Mouse (Mus musculus) heart, postnatal 25 days (tissue): ENCODE data around the gene Asic2. TPM values are rescaled to one million over a fixed set of nuclear protein-coding genes. Genes with fewer than 3 reads are reported as not detected.

Experiments
- DNase-seq: peaks from one replicate; pipeline ENCODE4 v3.0.0; 2022; ENCODE audit warnings: low spot score
- intact Hi-C: fragments of 180-260 bp; cut with DNase I; formaldehyde crosslinking; loops from one replicate; pipeline ENCODE4 v1.15.1; 2025
- total RNA-seq, 2 experiments: library from RNA; stranded (reverse); gene quantifications; 2 replicates each; pipeline ENCODE4 v1.2.3; 2021

Gene Asic2
- total RNA-seq, 2 experiments from 2014 or later: not detected

DNA sequence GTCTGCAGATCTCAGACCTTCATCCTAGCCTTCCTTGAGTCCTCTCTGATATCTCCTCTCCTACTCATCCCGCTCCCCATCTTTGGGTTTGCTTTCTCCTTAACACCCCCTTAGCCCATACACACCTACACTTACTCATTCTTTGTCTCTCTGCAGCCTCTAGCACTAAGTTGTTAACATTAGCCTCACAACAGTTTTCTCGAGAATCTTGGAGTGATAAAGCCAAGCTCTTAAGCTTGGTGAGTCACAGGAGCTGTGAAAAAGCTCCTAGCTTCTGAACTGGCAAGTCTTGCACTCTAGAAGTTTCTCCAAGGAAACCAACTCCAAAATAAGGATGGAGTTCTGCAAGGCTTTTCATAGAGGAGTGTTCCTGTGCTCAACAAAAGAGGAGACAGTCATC is 803.4 kb downstream of the Asic2 start:
- DNase-seq: no peak
- intact Hi-C loops: no loop called here

DNA sequence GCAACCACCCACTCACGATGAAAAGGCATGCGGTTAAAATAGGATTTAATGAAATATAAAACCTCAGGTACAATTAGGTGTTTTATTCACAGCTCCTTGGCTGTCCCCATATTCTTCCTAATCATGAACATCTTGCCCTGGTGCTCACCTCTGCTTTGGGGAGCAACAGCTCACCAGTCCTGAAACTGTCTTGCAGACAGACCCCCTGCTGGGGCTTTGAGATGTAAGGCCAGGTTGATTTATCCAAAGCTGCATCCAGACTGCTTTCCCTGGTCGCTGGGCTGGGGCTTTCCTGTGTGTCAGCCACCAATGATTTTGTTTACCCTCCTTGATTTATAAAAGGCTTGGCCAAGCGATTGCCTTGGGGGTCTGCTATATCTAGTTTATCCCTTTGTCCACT is 805.2 kb downstream of the Asic2 start:
- intact Hi-C loops: no loop called here
- DNase-seq: no peak

- DNase-seq: no peak
- intact Hi-C loops: no loop called here
Measured at GRCm38 (mm10) chr11:81153841-81154240, 814.4 kb downstream of the Asic2 start.

DNA sequence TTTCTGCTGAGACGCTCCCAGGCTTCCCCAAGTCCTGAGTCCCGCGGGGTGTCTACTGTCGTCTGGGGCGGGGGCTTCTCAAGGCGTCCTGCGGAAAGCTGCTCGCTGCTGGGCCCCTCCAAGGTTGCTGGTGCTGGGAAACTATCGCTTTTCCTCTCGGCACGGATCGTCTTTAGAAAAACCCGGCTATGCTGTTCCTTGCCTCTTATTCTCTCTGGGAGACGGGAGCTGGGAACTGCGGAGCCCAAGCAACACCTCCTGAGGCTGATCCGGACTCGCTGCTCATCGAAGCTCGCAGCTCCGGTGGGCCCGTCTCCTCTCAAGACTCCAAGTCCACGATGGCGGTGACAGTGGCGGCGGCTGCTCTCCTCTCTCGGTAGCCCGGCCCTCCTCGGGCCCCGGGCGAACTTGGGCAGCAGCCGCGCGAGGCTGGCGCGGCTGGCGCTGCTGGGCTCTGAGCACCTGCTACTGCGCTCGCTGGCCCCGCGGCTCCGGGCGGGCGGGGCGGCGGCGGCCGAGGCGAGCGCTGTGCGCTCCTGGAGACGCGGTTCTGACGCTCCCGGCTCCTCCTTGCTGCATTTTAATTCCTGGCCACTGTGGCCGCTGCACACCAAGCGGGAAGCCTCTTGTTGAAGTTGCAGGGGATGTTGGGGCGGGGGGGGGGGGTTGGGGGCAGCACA is 815.0 kb downstream of the Asic2 start:
- intact Hi-C loops: no loop called here
- no peak for DNase-seq

GRCm38 (mm10) chr11:81152460-81153160 is 815.6 kb downstream of the Asic2 start:
- no peak for DNase-seq
- intact Hi-C loops: no loop called here

- DNase-seq: no peak
- intact Hi-C loops: no loop called here
Measured at GRCm38 (mm10) chr11:81152021-81152385, 816.3 kb downstream of the Asic2 start.

DNA sequence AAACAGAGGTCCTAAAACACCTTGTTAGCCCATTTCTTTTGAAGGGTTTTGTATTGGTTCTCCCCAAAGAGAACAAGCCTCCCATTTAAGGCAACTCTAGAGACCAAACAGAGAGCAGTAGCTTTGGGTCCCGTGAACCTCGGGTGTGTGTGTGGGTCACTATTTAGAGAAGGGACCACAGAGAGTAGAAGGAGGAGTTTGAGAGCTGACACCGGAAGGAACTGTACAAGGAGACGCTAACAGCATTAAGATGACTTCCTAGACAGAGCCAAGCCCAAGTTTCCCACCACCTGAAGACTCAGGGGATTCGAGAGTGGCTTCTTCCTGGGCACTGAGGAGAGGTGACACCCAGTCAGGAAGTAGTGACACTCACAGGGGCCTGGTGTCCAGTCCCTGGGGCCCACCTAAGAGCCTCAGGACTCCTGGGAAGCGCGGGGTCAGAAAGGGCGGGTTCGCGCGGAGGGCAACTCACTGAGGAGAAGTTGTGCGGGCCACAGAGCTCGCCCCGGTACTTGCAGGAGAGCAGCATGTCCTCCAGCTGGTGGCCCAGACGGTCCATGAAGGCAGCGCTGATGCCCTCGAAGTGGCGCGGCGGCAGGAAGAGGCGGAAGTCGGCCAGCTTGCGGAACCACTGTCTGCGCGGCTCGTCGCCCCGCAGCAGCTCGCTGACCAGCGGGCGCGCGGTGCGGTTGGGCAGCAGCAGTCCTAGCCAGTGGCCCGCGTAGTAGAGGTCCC is 816.8 kb downstream of the Asic2 start:
- no peak for DNase-seq
- intact Hi-C loops: no loop called here

DNA sequence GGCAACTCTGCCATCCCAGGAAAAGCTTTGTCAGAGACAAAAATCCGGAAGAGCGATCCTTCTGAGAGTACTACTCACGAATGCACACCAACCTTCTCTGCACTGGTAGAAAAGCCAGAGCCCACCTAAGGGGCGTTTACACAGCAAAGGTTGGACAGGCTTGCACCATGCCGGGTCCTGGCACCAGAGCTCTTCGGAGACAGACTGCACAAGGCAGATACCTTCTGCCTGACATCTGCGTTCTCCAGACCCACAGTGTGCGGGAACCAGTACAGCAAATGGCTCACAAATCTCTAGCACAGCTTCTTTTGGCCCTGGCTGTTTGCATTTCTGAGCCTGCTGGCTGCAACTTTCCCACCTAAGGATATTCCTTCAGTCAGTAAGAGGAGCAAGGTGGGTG is 817.6 kb downstream of the Asic2 start:
- DNase-seq: no peak
- intact Hi-C loops: no loop called here

GRCm38 (mm10) chr11:81148423-81148822 is 819.8 kb downstream of the Asic2 start:
- DNase-seq: no peak
- intact Hi-C loops: no loop called here

DNA sequence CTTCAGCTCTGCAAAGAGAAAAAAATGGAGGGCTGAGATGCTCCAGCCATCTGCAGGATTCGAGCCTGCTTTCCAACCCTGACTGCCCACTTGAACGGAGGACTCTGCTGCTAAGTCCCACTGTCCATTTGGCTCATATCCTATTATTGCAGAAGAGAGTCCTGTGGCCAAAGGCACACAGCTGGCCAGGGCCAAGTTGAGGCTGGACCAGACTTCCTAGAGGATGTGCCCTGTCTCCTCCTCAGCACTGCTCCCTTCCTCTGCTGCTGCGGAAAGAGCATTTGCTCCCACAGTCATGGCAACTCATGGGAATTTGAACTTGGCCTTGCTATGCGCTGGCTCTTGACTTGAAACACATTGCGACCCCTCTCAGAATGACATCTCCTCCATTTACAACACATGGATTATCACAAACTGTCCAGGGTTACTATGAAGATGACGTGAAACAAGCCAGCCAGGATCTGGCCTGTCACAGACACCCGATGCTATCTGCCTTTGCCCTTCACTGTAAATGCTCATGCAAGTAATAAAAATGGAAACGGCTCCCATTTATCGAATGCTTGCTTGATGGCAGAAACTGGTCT is 821.6 kb downstream of the Asic2 start:
- DNase-seq: no peak
- intact Hi-C loops: no loop called here

- intact Hi-C loops: no loop called here
- no peak for DNase-seq
Measured at GRCm38 (mm10) chr11:81135141-81135540, 833.1 kb downstream of the Asic2 start.

DNA sequence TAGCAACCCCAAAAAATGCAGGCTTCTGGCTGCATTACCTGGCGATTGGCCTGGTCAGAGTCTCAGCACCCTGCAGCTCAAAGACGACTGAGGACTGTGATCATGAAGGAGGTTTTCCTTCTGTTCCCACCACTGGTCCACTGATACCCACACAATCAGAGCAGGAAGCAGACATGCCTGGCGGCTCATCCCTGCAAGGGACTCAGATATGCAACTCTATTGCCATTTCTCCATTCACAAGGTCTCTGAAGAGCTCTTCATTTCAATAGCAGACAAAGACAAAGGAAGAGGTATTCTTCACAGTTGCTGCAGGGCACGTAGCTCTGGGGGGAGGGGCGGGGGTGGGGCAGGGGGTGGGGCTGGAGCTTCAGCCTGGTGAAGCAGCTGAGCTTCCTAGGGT is 834.3 kb downstream of the Asic2 start:
- intact Hi-C loops: no loop called here
- no peak for DNase-seq

DNA sequence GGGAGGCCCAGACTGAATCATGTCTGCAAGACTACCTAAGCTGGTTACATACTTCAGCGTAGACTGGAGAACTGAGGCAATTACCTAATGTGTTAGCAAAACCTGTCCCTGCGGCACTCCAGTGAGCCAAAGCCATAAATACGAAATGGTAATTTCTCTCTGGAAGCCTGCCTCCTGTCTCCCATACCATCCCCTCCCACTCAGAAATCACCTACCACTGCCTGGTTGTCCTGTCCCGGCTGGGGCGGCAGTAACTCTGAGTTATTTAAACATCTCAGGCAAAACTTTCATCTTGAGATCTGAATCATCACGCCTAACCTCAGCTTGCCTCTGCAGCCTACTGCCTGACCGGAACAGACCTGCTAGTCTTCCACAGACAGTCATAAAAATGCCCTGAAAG is 835.6 kb downstream of the Asic2 start:
- no peak for DNase-seq
- intact Hi-C loops: no loop called here

- no peak for DNase-seq
- intact Hi-C loops: no loop called here
Measured at GRCm38 (mm10) chr11:81124363-81124762, 843.9 kb downstream of the Asic2 start.

DNA sequence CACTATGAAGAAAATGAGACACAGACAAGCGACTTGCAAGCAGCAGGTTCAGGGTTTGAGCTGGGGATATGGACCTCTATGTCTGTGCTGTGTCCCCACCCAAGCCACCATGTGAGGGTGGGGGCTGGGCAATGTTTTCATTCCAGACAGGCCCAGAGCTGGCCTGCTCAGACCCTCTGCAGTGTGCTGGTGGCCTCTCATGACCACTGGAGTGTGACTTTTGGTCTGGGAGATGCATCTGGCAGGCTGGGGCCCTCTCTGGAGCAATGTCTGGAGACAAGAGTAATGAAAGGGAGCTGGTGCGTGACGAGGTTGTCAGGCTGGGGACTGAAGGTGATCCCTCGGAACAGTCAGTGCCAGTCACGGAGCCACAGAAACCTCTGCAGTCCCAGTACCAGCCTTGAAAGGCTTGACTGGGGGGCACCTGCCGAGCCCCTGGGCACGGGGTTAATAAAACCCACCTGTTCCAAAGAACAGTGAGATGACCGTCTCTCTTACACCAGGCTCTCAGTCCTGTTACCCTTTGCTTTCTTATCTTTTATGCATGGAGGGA is 848.2 kb downstream of the Asic2 start:
- DNase-seq: no peak
- intact Hi-C loops: no loop called here

DNA sequence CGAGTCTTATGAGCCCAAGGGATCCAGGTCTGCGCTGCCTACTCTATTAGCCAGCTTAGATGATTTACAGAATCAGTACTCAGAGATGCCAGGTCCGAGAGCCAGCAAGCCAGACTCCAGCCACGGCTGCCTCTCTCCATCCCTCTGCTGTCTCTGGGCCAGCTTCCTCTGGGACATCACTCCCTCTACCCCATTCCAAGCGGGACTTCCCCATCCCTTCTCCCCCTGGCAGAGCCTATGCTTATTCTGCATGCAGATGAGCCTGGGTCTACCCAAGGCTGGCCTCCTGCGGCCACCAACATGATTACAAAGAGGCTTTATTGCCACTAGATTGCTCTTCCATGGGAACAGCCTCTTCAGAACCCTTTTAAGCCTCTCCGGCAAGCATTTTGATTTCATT is 850.2 kb downstream of the Asic2 start:
- intact Hi-C loops: no loop called here
- no peak for DNase-seq

DNA sequence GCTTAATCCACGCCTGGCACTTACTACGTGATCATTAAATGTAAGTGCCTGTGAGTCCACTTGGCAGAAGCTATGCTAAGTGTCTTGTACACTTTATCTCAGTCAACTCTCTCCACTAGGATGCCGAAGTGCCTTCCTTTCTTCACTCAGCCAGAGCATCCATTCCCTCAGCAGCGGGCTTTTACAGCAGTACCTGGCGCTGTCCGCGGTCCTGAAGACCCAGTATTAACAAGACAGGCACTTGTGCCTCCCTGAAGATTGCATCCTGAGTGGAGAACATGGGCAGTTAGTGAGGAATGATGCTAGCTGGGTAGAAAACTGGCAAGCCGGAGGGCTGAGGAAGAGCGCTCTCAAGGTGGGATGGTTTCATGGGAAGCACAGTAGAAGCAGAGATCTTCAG is 852.6 kb downstream of the Asic2 start:
- intact Hi-C loops: no loop called here
- no peak for DNase-seq

- intact Hi-C loops: no loop called here
- DNase-seq: no peak
Measured at GRCm38 (mm10) chr11:81111626-81112025, 856.6 kb downstream of the Asic2 start.

- intact Hi-C loops: no loop called here
- no peak for DNase-seq
Measured at GRCm38 (mm10) chr11:81110049-81110448, 858.2 kb downstream of the Asic2 start.

- no peak for DNase-seq
- intact Hi-C loops: no loop called here
Measured at GRCm38 (mm10) chr11:81106949-81107348, 861.3 kb downstream of the Asic2 start.

DNA sequence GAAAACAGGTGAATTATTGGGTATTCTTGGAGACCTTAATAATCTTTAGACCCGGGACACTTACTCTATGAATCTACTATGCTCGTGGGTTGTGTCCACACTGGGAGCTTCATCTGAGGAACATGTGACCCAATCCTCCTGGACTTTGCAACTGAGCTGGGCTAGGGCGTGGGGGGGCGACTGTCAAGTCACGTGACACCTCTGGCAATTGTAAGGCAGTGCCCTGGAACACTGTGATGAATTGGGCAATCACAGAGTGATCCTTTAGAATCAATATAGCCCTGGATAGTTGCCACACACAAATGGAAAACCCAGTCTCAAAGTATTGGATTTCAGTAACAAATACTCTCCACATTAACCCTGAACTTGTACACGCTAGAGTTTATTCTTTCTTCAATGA is 867.4 kb downstream of the Asic2 start:
- DNase-seq: no peak
- intact Hi-C loops: no loop called here
